Mouse (Mus musculus) thymus, adult 2 months (tissue): ENCODE measurements around the gene Col4a2.

Experiments
- CTCF ChIP-seq: fragments of 200-500 bp; IDR thresholded peaks from 2 replicates; pipeline ENCODE4 v1.5.1; 2012; ENCODE audit warnings: mild to moderate bottlenecking, control low read depth, low read length, moderate library complexity, borderline replicate concordance; ENCODE audit not compliant: control insufficient read depth, poor library complexity, insufficient read depth; ENCODE audit errors: extremely low read depth
- POLR2A ChIP-seq: fragments of 200-500 bp; IDR thresholded peaks from 2 replicates; pipeline ENCODE4 v1.6.1; 2012; ENCODE audit warnings: mild to moderate bottlenecking, low read length, control low read depth, moderate library complexity; ENCODE audit not compliant: control insufficient read depth, poor library complexity, insufficient read depth; ENCODE audit errors: extremely low read depth

GRCm38 (mm10) chr8:11481876-11482275 is 169.3 kb downstream of the Col4a2 start:
- no peak for TF ChIP-seq POLR2A
- TF ChIP-seq CTCF = no peak
